Comparison of ENCODE assay signal across 9 mouse cellular contexts in genomic region chr2:181520936-181521227, GRCm38 (mm10). TPM values are rescaled to one million over a fixed set of nuclear protein-coding genes. Genes with fewer than 3 reads are reported as not detected.
DNase-seq lines count a peak whose midpoint lies in the region; ATAC-seq and TF ChIP-seq lines count a peak whose summit lies in the region.
"Had no signal": no experiment of that assay in that cellular context is flagged by ENCODE, and none has a peak within 500 bp of the region (broad histone marks: within the 10 kb centered on the region; RNA-seq: fewer than 3 reads in every experiment).

No protein-coding gene starts in this region.

- H3K36me3 ChIP-seq in erythroblast, embryonic 14.5 days (ENCODE audit: control insufficient read depth): peaks cover 56% of the 10 kb centered on the region
- H3K36me3 ChIP-seq in spleen, adult 2 months (ENCODE audit: control insufficient read depth, insufficient read depth, low read length): peaks cover 2% of the 10 kb centered on the region; the same call in 1 of the 2 replicates
- H3K36me3 ChIP-seq in liver, embryonic 11.5 days (ENCODE audit: control insufficient read depth, insufficient read depth, low read length): peaks cover 10% of the 10 kb centered on the region; the same call in 1 of the 2 replicates
- peaks cover 10% of the 10 kb centered on the region; the same call in 1 of the 2 replicates for H3K36me3 ChIP-seq in stomach, postnatal 0 days (ENCODE audit: control insufficient read depth, insufficient read depth, low read length)

- H3K4me2 ChIP-seq in liver, embryonic 11.5 days: peak overlapping the region; percentile 76
- peak overlapping the region; percentile 57 for H3K4me2 ChIP-seq in stomach, postnatal 0 days (replicated peaks; ENCODE audit: low read depth)

- peak overlapping the region; percentile 99 for H3K27ac ChIP-seq in spleen, adult 2 months (ENCODE audit: insufficient read depth, low read length)
- H3K27ac ChIP-seq in liver, embryonic 11.5 days (ENCODE audit: low read depth, low read length): peak overlapping the region; percentile 99
- peak overlapping the region; percentile 98 for H3K27ac ChIP-seq in stomach, postnatal 0 days (replicated peaks)

- no peak for TF ChIP-seq POLR2A in spleen, adult 2 months (IDR thresholded peaks at IDR 0.05; ENCODE audit: low read depth, low read length)

- H3K4me3 ChIP-seq in erythroblast, embryonic 14.5 days (replicated peaks): peak overlapping the region; percentile 95
- H3K4me3 ChIP-seq in spleen, adult 2 months (ENCODE audit: extremely low read depth, insufficient read depth, insufficient read length): peak overlapping the region; percentile 98
- peak overlapping the region; percentile 94 for H3K4me3 ChIP-seq in liver, embryonic 11.5 days (ENCODE audit: low read depth, low read length)
- peak overlapping the region; percentile 91 for H3K4me3 ChIP-seq in stomach, postnatal 0 days (ENCODE audit: low read depth, low read length)

- no peak for ATAC-seq in erythroblast, adult 5-6 weeks (replicated peaks; ENCODE audit: low FRiP score, poor library complexity, severe bottlenecking)
- ATAC-seq in liver, embryonic 11.5 days (replicated peaks; ENCODE audit: low FRiP score): no peak
- ATAC-seq in stomach, postnatal 0 days (ENCODE audit: low FRiP score, low TSS enrichment): no peak

- DNase-seq in spleen, adult 2 months (ENCODE audit: low read depth in 1 of 2, low spot score in 2 of 2): no peak
- DNase-seq in spleen, postnatal 14 days (ENCODE audit: low spot score in 2 of 2): no peak
- no peak for DNase-seq in liver, embryonic 11.5 days (ENCODE audit: low spot score)
- DNase-seq in stomach, postnatal 0 days (ENCODE audit: low spot score): no peak
- DNase-seq in right cerebral cortex, adult 2 months (ENCODE audit: low spot score in 2 of 2): no peak
- DNase-seq in right cerebral cortex, postnatal 4 days: no peak

- TF ChIP-seq EP300 in stomach, postnatal 0 days (optimal IDR thresholded peaks at IDR 0.05): no peak

- TF ChIP-seq CTCF in spleen, adult 2 months (IDR thresholded peaks at IDR 0.05; ENCODE audit: extremely low read depth, insufficient read depth, insufficient read length, insufficient replicate concordance): no peak
- no peak for TF ChIP-seq CTCF in stomach, postnatal 0 days (IDR thresholded peaks at IDR 0.05; ENCODE audit: low read depth)

- H3K27me3 ChIP-seq in erythroblast, embryonic 14.5 days (ENCODE audit: control insufficient read depth): no peaks in the 10 kb centered on the region
- no peaks in the 10 kb centered on the region for H3K27me3 ChIP-seq in spleen, adult 2 months (ENCODE audit: control insufficient read depth, insufficient read depth, low read length)
- no peaks in the 10 kb centered on the region for H3K27me3 ChIP-seq in liver, embryonic 11.5 days (replicated peaks; ENCODE audit: control insufficient read depth, insufficient read depth, low read length)
- H3K27me3 ChIP-seq in stomach, postnatal 0 days (ENCODE audit: control insufficient read depth, insufficient read depth, low read length): no peaks in the 10 kb centered on the region

- peaks cover 49% of the 10 kb centered on the region for H3K4me1 ChIP-seq in erythroblast, embryonic 14.5 days (ENCODE audit: control insufficient read depth)
- H3K4me1 ChIP-seq in spleen, adult 2 months (ENCODE audit: control insufficient read depth, insufficient read depth, insufficient read length): peaks cover 5% of the 10 kb centered on the region
- peaks cover 29% of the 10 kb centered on the region for H3K4me1 ChIP-seq in liver, embryonic 11.5 days (replicated peaks; ENCODE audit: control insufficient read depth, insufficient read depth, low read length)
- peaks cover 4% of the 10 kb centered on the region; the same call in 1 of the 2 replicates for H3K4me1 ChIP-seq in stomach, postnatal 0 days (replicated peaks; ENCODE audit: control insufficient read depth, insufficient read depth)

- no peaks in the 10 kb centered on the region for H3K9me3 ChIP-seq in erythroblast, embryonic 14.5 days (ENCODE audit: control insufficient read depth, low read length)
- no peaks in the 10 kb centered on the region for H3K9me3 ChIP-seq in liver, embryonic 11.5 days (ENCODE audit: control insufficient read depth, low read length)
- H3K9me3 ChIP-seq in stomach, postnatal 0 days (ENCODE audit: control insufficient read depth, low read length): no peaks in the 10 kb centered on the region

- peak overlapping the region; percentile 97 for H3K9ac ChIP-seq in liver, embryonic 11.5 days (ENCODE audit: low read depth, low read length)
- H3K9ac ChIP-seq in stomach, postnatal 0 days (ENCODE audit: low read length): peak overlapping the region; percentile 96

- under 1% methylated on average over 17 of the region's 17 CpGs for WGBS in spleen, adult 2 months
- WGBS in liver, embryonic 11.5 days: 0% methylated on average over 17 of the region's 17 CpGs
- WGBS in stomach, postnatal 0 days: 0% methylated on average over 17 of the region's 17 CpGs

RNA-seq across cellular contexts. Expression of gene Dnajc5, which starts 0.6 kb away (rescaled TPM):
- 0.84 and 0.93 TPM in 2 replicates for polyA plus RNA-seq in erythroblast, embryonic 14.5 days (2012)
- total RNA-seq in erythroblast, adult 5-6 weeks (2015; ENCODE audit: low replicate concordance): 8.2 and 17.1 TPM in 2 replicates
- total RNA-seq in erythroblast, adult 5-6 weeks (2017; ENCODE audit: low replicate concordance): 12.7 and 14.8 TPM in 2 replicates
- 54.4 and 59.4 TPM in 2 replicates for polyA plus RNA-seq in spleen, adult 2 months (2012; rRNA removed)
- polyA plus RNA-seq in liver, embryonic 11.5 days (2014; fragmentation: Nextera tagmentation; extraction: Ambion mirVana): 61.1 and 65.6 TPM in 2 replicates
- polyA plus RNA-seq in stomach, postnatal 0 days (2015; fragmentation: Nextera tagmentation; extraction: Ambion mirVana): 50.2 and 52.7 TPM in 2 replicates

RNA-seq across cellular contexts. Expression of gene Tpd52l2, which starts 23.9 kb away (rescaled TPM):
- 4.5 and 5.4 TPM in 2 replicates for polyA plus RNA-seq in erythroblast, embryonic 14.5 days (2012)
- total RNA-seq in erythroblast, adult 5-6 weeks (2015; ENCODE audit: low replicate concordance): 21.3 and 27.5 TPM in 2 replicates
- total RNA-seq in erythroblast, adult 5-6 weeks (2017; ENCODE audit: low replicate concordance): 25.3 and 41.0 TPM in 2 replicates
- 17.5 and 18.8 TPM in 2 replicates for polyA plus RNA-seq in spleen, adult 2 months (2012; rRNA removed)
- 149 and 156 TPM in 2 replicates for polyA plus RNA-seq in liver, embryonic 11.5 days (2014; fragmentation: Nextera tagmentation; extraction: Ambion mirVana)
- 98.0 and 104 TPM in 2 replicates for polyA plus RNA-seq in stomach, postnatal 0 days (2015; fragmentation: Nextera tagmentation; extraction: Ambion mirVana)

RNA-seq across cellular contexts. Expression of gene Abhd16b, which starts 27.9 kb away (rescaled TPM):
- polyA plus RNA-seq in erythroblast, embryonic 14.5 days (2012): not detected in 2 replicates
- total RNA-seq in erythroblast, adult 5-6 weeks (2015; ENCODE audit: low replicate concordance): not detected in 2 replicates
- not detected in 2 replicates for total RNA-seq in erythroblast, adult 5-6 weeks (2017; ENCODE audit: low replicate concordance)
- 0.15 and 0.36 TPM in 2 replicates for polyA plus RNA-seq in spleen, adult 2 months (2012; rRNA removed)
- 0.13 TPM in 1 of 2 replicates, not detected in the other for polyA plus RNA-seq in liver, embryonic 11.5 days (2014; fragmentation: Nextera tagmentation; extraction: Ambion mirVana)
- 0.08 and 0.15 TPM in 2 replicates for polyA plus RNA-seq in stomach, postnatal 0 days (2015; fragmentation: Nextera tagmentation; extraction: Ambion mirVana)
- total RNA-seq: left cerebral cortex, adult 18-20 months had no signal

Comparison
In these comparisons a context has a peak if more than half of its experiments do, and no peak if none do; other contexts are left out.
1. RNA of gene Dnajc5, which starts 0.6 kb away (polyA plus RNA-seq): 61.1 to 65.6 TPM in liver, embryonic 11.5 days, 54.4 to 59.4 TPM in spleen, adult 2 months and 50.2 to 52.7 TPM in stomach, postnatal 0 days; 0.84 to 0.93 TPM in erythroblast, embryonic 14.5 days; every median in the first group is over 10 times any median in the second.
2. Peak in every context shown above with its lines, with median percentiles within 50 percentile points of each other: H3K4me3 ChIP-seq and H3K27ac ChIP-seq.